Mouse (Mus musculus): Measurements from ENCODE around the gene Ap3d1. TPM values are rescaled to one million over a fixed set of nuclear protein-coding genes. Genes with fewer than 3 reads are reported as not detected.

The Ap3d1 gene
- polyA plus RNA-seq, 1 experiment from 2014 or later, result 109 TPM

GRCm38 (mm10) chr10:80774549-80774948 is 32.5 kb upstream of the Ap3d1 start:
- H3K27ac ChIP-seq (replicated peaks), result peak overlapping the region; percentile 31; the same call in 1 of the 2 replicates
- WGBS, result 62% methylated on average over 2 of the region's 2 CpGs

DNA sequence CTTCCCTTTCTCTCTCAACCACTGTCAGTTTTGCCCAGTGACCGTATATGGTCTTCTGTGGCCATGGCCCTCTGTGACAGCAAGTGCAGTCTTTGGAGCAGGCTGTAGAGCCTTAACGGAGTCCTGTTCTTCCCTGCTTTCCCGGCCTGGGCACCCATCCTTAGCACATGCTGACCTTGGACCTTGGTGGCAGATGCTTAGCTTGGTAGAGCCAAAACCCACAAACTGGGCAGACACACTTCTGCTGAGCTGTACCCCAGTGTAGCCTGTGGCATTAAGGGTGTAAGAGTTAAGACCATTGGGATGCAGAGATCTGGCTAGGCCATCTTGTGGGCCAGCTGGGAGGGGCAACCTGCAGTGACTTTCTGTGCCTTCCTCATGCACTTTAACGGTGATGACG is 31.8 kb upstream of the Ap3d1 start:
- 0 out of 2 replicates have a peak overlapping the region, but pooled peaks have one; percentile 0 for H3K9ac ChIP-seq

More at GRCm38 (mm10) chr10:80774549-80774948, 32.5 kb upstream of the Ap3d1 start:
- H3K4me1 ChIP-seq (replicated peaks), result peaks cover 3% of the 10 kb centered on the region; the same call in 1 of the 2 replicates
- 0 out of 2 replicates have a peak overlapping the region, but pooled peaks have one; percentile 0 for H3K9ac ChIP-seq
- no peak overlapping the region for H3K4me3 ChIP-seq
- ATAC-seq (ENCODE audit: low FRiP score, low read depth), result 0 out of 2 replicates have a peak, but pooled peaks have one; percentile 74
- H3K9me3 ChIP-seq, result no peaks in the 10 kb centered on the region
- H3K4me2 ChIP-seq, result no peak overlapping the region
- peaks cover 89% of the 10 kb centered on the region for H3K36me3 ChIP-seq
- H3K27me3 ChIP-seq, result no peaks in the 10 kb centered on the region

GRCm38 (mm10) chr10:80768365-80768764 is 26.3 kb upstream of the Ap3d1 start:
- Histone ChIP-seq H3K4me3 (no peak overlapping the region), H3K4me1 (replicated peaks) (no peaks in the 10 kb centered on the region), H3K4me2 (no peak overlapping the region), H3K27me3 (no peaks in the 10 kb centered on the region), H3K9me3 (no peaks in the 10 kb centered on the region), H3K9ac (no peak overlapping the region), H3K36me3 (peaks cover 66% of the 10 kb centered on the region), H3K27ac (replicated peaks) (no peak overlapping the region)
- no peak for ATAC-seq (ENCODE audit: low FRiP score, low read depth)
- 88% methylated on average over 6 of the region's 6 CpGs for WGBS

More for the DNA sequence above, 31.8 kb upstream of the Ap3d1 start:
- no peak overlapping the region for H3K27ac ChIP-seq (replicated peaks)
- no peak overlapping the region for H3K4me2 ChIP-seq
- H3K9me3 ChIP-seq, result no peaks in the 10 kb centered on the region
- no peaks in the 10 kb centered on the region for H3K27me3 ChIP-seq
- H3K4me3 ChIP-seq, result no peak overlapping the region
- H3K4me1 ChIP-seq (replicated peaks), result peaks cover 3% of the 10 kb centered on the region; the same call in 1 of the 2 replicates
- peaks cover 87% of the 10 kb centered on the region for H3K36me3 ChIP-seq
- 88% methylated on average over 5 of the region's 5 CpGs for WGBS
- no peak for ATAC-seq (ENCODE audit: low FRiP score, low read depth)

- Histone ChIP-seq H3K4me3 (no peak overlapping the region), H3K27ac (replicated peaks) (no peak overlapping the region), H3K27me3 (no peaks in the 10 kb centered on the region), H3K36me3 (peaks cover 45% of the 10 kb centered on the region), H3K4me1 (replicated peaks) (0 out of 2 replicates have a peak, but pooled peaks cover 4% of the 10 kb centered on the region), H3K4me2 (no peak overlapping the region), H3K9ac (no peak overlapping the region), H3K9me3 (no peaks in the 10 kb centered on the region)
- ATAC-seq (ENCODE audit: low FRiP score, low read depth), result no peak
- 82% methylated on average over 10 of the region's 10 CpGs for WGBS
Observed at GRCm38 (mm10) chr10:80766161-80766815, 24.2 kb upstream of the Ap3d1 start.

DNA sequence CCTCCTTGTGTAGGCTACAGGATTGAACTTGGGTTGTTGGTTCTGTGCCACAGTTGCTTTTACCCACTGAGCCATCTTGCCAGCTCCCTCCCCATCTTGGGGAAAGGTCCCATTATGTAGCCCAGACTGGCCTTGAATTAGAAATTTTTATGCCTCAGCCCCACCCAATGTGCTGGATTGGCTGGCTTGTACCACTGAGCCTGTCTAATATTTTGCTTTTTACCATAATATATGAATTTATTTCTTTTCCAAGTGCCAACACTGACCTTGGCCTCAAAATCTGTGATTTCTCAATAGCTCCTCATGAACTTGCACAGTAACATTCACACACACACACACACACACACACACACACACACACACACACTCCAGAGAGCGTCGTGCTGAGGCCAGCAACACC is 23.7 kb upstream of the Ap3d1 start:
- peaks cover 10% of the 10 kb centered on the region for H3K4me1 ChIP-seq (replicated peaks)
- peaks cover 40% of the 10 kb centered on the region for H3K36me3 ChIP-seq
- no peak overlapping the region for H3K4me3 ChIP-seq
- no peak for ATAC-seq (ENCODE audit: low FRiP score, low read depth)
- no peak overlapping the region for H3K9ac ChIP-seq
- 100% methylated on average over 2 of the region's 2 CpGs for WGBS
- H3K9me3 ChIP-seq, result no peaks in the 10 kb centered on the region
- H3K27me3 ChIP-seq, result no peaks in the 10 kb centered on the region
- H3K27ac ChIP-seq (replicated peaks), result no peak overlapping the region
- no peak overlapping the region for H3K4me2 ChIP-seq

DNA sequence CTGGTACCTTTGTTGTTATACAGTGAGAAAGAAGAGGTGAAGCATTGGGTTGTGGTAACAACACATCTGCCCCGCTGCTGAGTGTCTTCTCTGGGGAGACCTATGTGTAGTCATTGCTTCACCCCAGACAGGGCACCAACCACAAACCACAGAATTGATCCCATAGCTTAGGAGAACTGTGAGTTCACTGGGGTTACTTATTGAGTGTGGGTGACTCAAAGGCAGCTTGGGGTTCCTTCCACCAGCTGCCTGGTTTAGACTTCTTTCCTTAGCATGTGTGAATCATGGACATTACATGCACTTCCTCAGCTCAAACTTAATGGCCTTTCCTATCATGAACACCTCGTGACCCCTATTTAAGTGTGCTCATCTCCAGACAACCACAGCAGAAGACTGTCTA is 21.4 kb upstream of the Ap3d1 start:
- H3K27me3 ChIP-seq, result no peaks in the 10 kb centered on the region
- no peak for ATAC-seq (ENCODE audit: low FRiP score, low read depth)
- WGBS, result 93% methylated on average over 2 of the region's 2 CpGs
- no peak overlapping the region for H3K4me3 ChIP-seq
- peaks cover 28% of the 10 kb centered on the region for H3K4me1 ChIP-seq (replicated peaks)
- H3K9ac ChIP-seq, result no peak overlapping the region
- H3K4me2 ChIP-seq, result no peak overlapping the region
- H3K36me3 ChIP-seq, result peaks cover 21% of the 10 kb centered on the region
- no peak overlapping the region for H3K27ac ChIP-seq (replicated peaks)
- H3K9me3 ChIP-seq, result no peaks in the 10 kb centered on the region

DNA sequence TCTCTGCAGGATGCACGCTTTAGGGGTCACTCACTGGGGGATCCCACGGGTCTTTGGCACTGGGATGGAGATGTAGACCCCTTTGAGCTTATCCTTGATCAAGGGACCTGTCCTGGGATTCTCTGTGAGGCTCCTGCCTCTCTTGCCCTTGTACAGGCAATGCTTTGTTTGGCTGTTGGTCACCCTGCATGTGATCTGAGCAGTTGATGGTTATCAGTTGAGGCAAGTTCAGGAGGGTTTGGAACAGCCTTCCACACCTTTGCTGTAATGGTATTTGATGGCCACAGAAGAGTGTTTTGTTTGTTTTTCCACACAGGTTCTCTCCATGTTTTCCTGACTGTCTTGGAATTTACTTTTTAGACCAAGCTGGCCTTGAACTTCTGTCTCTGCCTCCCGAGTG is 19.8 kb upstream of the Ap3d1 start:
- H3K4me3 ChIP-seq, result no peak overlapping the region
- peaks cover 8% of the 10 kb centered on the region for H3K36me3 ChIP-seq
- H3K27ac ChIP-seq (replicated peaks), result no peak overlapping the region
- no peaks in the 10 kb centered on the region for H3K9me3 ChIP-seq
- peaks cover 45% of the 10 kb centered on the region for H3K4me1 ChIP-seq (replicated peaks)
- H3K27me3 ChIP-seq, result no peaks in the 10 kb centered on the region
- no peak for ATAC-seq (ENCODE audit: low FRiP score, low read depth)
- no peak overlapping the region for H3K9ac ChIP-seq
- 72% methylated on average over 3 of the region's 3 CpGs for WGBS
- H3K4me2 ChIP-seq, result no peak overlapping the region

DNA sequence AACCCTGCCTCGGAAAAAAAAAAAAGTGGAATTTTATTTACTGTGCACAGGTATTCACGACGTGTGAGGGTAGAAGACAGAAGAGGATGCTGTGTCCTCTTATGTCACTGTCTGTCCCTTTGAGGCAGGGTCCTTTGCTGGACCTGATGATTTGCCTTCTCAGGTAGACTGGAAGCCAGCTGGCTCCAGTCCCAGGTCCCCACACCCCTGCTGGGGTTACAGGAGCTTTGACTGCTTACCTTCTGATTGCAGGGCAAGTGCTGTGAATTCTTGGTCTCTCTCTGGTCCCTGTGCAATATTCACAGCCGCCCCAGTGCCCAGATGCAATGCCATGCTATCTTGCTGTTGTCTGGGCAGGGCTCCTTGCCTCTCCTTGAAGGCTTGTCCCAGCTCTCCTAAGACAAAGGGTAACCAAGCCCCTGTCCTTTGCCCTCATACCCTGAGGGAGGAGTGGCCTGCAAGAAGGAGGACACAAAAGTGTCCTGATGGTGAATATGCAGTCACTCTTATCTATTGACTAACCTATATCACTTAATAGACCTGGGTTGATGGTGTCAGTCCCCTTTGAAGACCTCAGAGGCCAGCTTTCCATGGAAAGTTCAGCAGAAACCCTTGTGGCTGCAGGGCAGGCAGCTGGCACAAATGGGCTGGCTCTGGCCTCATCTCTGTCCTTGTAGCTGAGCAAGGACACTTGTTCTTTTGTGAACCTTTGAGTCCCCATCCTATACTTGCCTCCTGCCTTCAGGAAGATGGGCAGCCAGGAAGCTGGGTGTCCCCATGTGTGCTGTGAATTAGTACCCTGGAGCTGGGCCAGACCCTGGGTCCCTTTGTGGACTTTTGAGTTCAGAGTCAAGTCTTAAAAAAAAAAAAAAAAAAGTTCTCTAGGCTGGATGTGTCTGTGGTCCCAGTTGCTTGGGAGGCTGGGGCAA is 18.8 kb upstream of the Ap3d1 start:
- ATAC-seq (ENCODE audit: low FRiP score, low read depth), result no peak
- peaks cover 54% of the 10 kb centered on the region for H3K4me1 ChIP-seq (replicated peaks)
- 90% methylated on average over 4 of the region's 4 CpGs for WGBS
- H3K4me3 ChIP-seq, result no peak overlapping the region
- no peaks in the 10 kb centered on the region for H3K9me3 ChIP-seq
- no peak overlapping the region for H3K9ac ChIP-seq
- no peak overlapping the region for H3K4me2 ChIP-seq
- H3K36me3 ChIP-seq, result no peaks in the 10 kb centered on the region
- H3K27me3 ChIP-seq, result no peaks in the 10 kb centered on the region
- H3K27ac ChIP-seq (replicated peaks), result no peak overlapping the region

DNA sequence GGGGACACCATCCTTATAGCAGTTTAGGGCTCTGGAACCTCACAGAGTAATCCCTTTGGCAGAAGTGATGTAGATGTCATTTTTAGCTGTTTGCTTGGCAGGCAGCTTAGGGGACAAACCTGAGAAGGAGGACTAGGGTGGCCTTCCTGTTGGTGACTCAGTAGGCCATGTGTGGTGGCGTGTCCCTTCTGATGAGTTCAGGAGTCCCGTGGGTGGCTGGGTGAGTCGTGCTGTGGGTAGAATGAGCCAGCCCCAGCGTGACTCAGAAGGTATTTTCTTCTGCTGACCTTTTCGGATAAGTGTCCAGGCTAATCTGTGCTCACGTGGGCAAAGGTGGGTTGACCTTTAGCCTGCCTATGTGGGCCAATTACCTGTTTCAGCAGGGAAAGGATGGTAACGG is 16.6 kb upstream of the Ap3d1 start:
- Histone ChIP-seq H3K36me3 (no peaks in the 10 kb centered on the region), H3K27ac (replicated peaks) (no peak overlapping the region), H3K9me3 (no peaks in the 10 kb centered on the region), H3K9ac (no peak overlapping the region), H3K4me3 (no peak overlapping the region), H3K4me1 (replicated peaks) (peaks cover 62% of the 10 kb centered on the region), H3K27me3 (no peaks in the 10 kb centered on the region), H3K4me2 (no peak overlapping the region)
- no peak for ATAC-seq (ENCODE audit: low FRiP score, low read depth)
- 91% methylated on average over 7 of the region's 7 CpGs for WGBS

GRCm38 (mm10) chr10:80757717-80758116 is 15.7 kb upstream of the Ap3d1 start:
- no peaks in the 10 kb centered on the region for H3K9me3 ChIP-seq
- no peaks in the 10 kb centered on the region for H3K27me3 ChIP-seq
- no peak overlapping the region for H3K9ac ChIP-seq
- H3K4me1 ChIP-seq (replicated peaks), result peaks cover 62% of the 10 kb centered on the region
- ATAC-seq (ENCODE audit: low FRiP score, low read depth), result no peak
- WGBS, result 36% methylated on average over 5 of the region's 5 CpGs
- no peaks in the 10 kb centered on the region for H3K36me3 ChIP-seq
- peak overlapping the region; percentile 93; the same call in 1 of the 2 replicates for H3K4me2 ChIP-seq
- H3K4me3 ChIP-seq, result no peak overlapping the region
- H3K27ac ChIP-seq (replicated peaks), result no peak overlapping the region

DNA sequence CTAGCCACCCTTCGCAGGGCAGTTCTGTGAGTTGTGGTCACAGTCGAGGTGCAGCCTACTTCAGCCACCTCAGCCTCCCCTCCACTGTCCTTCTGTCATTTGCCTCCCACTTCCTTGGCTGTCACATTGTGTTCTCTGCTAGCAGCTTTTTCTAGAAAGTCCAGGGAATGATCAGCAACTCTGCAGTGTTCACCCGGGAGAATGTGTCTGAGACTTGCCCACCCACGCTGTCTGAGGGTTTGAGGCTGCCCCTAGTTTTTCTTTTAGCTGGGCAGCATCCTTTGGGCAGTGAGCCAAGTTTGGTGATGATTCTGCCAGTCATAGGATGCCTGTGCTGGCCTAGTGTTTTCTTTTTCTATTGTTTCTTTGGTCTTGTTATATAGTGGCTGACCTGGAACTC is 14.9 kb upstream of the Ap3d1 start:
- no peaks in the 10 kb centered on the region for H3K27me3 ChIP-seq
- no peak overlapping the region for H3K9ac ChIP-seq

GRCm38 (mm10) chr10:80756509-80756908 is 14.4 kb upstream of the Ap3d1 start:
- Histone ChIP-seq H3K4me3 (peak overlapping the region; percentile 94), H3K36me3 (no peaks in the 10 kb centered on the region), H3K27ac (replicated peaks) (no peak overlapping the region), H3K4me2 (peak overlapping the region; percentile 93), H3K9me3 (no peaks in the 10 kb centered on the region), H3K9ac (peak overlapping the region; percentile 96), H3K27me3 (no peaks in the 10 kb centered on the region), H3K4me1 (replicated peaks) (peaks cover 69% of the 10 kb centered on the region)
- 76% methylated on average over 2 of the region's 2 CpGs for WGBS
- no peak for ATAC-seq (ENCODE audit: low FRiP score, low read depth)

More for the DNA sequence above, 14.9 kb upstream of the Ap3d1 start:
- 73% methylated on average over 4 of the region's 4 CpGs for WGBS
- no peaks in the 10 kb centered on the region for H3K9me3 ChIP-seq
- peak overlapping the region; percentile 93 for H3K4me2 ChIP-seq
- H3K4me3 ChIP-seq, result peak overlapping the region; percentile 94
- peaks cover 68% of the 10 kb centered on the region for H3K4me1 ChIP-seq (replicated peaks)
- H3K27ac ChIP-seq (replicated peaks), result no peak overlapping the region
- no peak for ATAC-seq (ENCODE audit: low FRiP score, low read depth)
- no peaks in the 10 kb centered on the region for H3K36me3 ChIP-seq
